Mouse (Mus musculus) heart, embryonic 11.5 days (tissue): ENCODE measurements around the gene Pla2g3. TPM values are rescaled to one million over a fixed set of nuclear protein-coding genes. Genes with fewer than 3 reads are reported as not detected.

Experiments used
- ATAC-seq: fragments of 200-750 bp; cut with Nextera tagmentation; replicated peaks from 2 replicates; pipeline ENCODE4 v1.8.0; 2017; ENCODE audit warnings: moderate library complexity; ENCODE audit not compliant: insufficient number of reproducible peaks, low FRiP score, low TSS enrichment
- H3K27ac ChIP-seq: fragments of 300-500 bp; sonication (generic); 2 replicates; pipeline ENCODE4 v1.5.1; 2014; ENCODE audit warnings: mild to moderate bottlenecking, low read depth, low read length
- H3K27me3 ChIP-seq: fragments of 300-500 bp; sonication (generic); 2 replicates; pipeline ENCODE4 v1.6.1; 2014; ENCODE audit warnings: mild to moderate bottlenecking, low read length, mixed read lengths; ENCODE audit not compliant: control insufficient read depth, insufficient read depth
- H3K36me3 ChIP-seq: fragments of 300-500 bp; sonication (generic); 2 replicates; pipeline ENCODE4 v1.6.1; 2014; ENCODE audit warnings: mild to moderate bottlenecking, low read length, moderate library complexity, mixed read lengths; ENCODE audit not compliant: control insufficient read depth, insufficient read depth
- H3K4me1 ChIP-seq: fragments of 300-500 bp; sonication (generic); 2 replicates; pipeline ENCODE4 v1.6.1; 2014; ENCODE audit warnings: low read length; ENCODE audit not compliant: control insufficient read depth, insufficient read depth
- H3K4me2 ChIP-seq: fragments of 300-500 bp; sonication (generic); 2 replicates; pipeline ENCODE4 v1.6.1; 2014; ENCODE audit warnings: mild to moderate bottlenecking, moderate library complexity
- H3K4me3 ChIP-seq: fragments of 300-500 bp; sonication (generic); 2 replicates; pipeline ENCODE4 v1.5.1; 2014; ENCODE audit warnings: low read depth, low read length
- H3K9ac ChIP-seq: fragments of 300-500 bp; sonication (generic); 2 replicates; pipeline ENCODE4 v1.6.1; 2014; ENCODE audit warnings: mild to moderate bottlenecking, low read depth, low read length, moderate library complexity
- H3K9me3 ChIP-seq: fragments of 300-500 bp; sonication (generic); replicated peaks from 2 replicates; pipeline ENCODE4 v1.6.1; 2016; ENCODE audit warnings: low read length; ENCODE audit not compliant: control insufficient read depth
- WGBS: fragments of 180-500 bp; shearing (Covaris S2); extraction: QIAGEN DNeasy Blood & Tissue Kit; methylation state at CpG from one replicate; pipeline ENCODE4 v1.1.7; 2014; ENCODE audit not compliant: insufficient replicate concordance; 5-methylcytosine and 5-hydroxymethylcytosine counted together
- polyA plus RNA-seq: library from polyadenylated mRNA; unstranded; fragments of >200 nt; fragmentation: Nextera tagmentation; extraction: Ambion mirVana; gene quantifications from 2 replicates; pipeline ENCODE4 v1.2.1, GENCODE M21; 2014

Pla2g3 gene
- polyA plus RNA-seq, 1 experiment from 2014 or later: 0.26 TPM

- Histone ChIP-seq H3K4me2 (no peak overlapping the region), H3K9ac (no peak overlapping the region), H3K36me3 (no peaks in the 10 kb centered on the region), H3K27me3 (0 out of 2 replicates have a peak, but pooled peaks cover 3% of the 10 kb centered on the region), H3K27ac (no peak overlapping the region), H3K4me1 (no peaks in the 10 kb centered on the region; the same call in 1 of the 2 replicates), H3K4me3 (no peak overlapping the region), H3K9me3 (no peaks in the 10 kb centered on the region)
- WGBS: 86% methylated on average over 7 of the region's 7 CpGs
- ATAC-seq: no peak
These were observed 13.5 kb upstream of the Pla2g3 start for GRCm38 (mm10) chr11:3474480-3475115.

GRCm38 (mm10) chr11:3475489-3475888 lies 12.6 kb upstream of the Pla2g3 start:
- H3K9ac ChIP-seq: no peak overlapping the region
- H3K4me2 ChIP-seq: no peak overlapping the region
- ATAC-seq: no peak
- H3K27me3 ChIP-seq: 0 out of 2 replicates have a peak, but pooled peaks cover 3% of the 10 kb centered on the region
- no peaks in the 10 kb centered on the region; the same call in 1 of the 2 replicates for H3K4me1 ChIP-seq
- H3K4me3 ChIP-seq: no peak overlapping the region
- no peaks in the 10 kb centered on the region for H3K36me3 ChIP-seq
- no peaks in the 10 kb centered on the region for H3K9me3 ChIP-seq
- no peak overlapping the region for H3K27ac ChIP-seq

GRCm38 (mm10) chr11:3483980-3484642 lies 4.0 kb upstream of the Pla2g3 start:
- no peaks in the 10 kb centered on the region for H3K9me3 ChIP-seq
- ATAC-seq: no peak
- H3K4me3 ChIP-seq: no peak overlapping the region
- 57% methylated on average over 11 of the region's 11 CpGs for WGBS
- H3K4me2 ChIP-seq: no peak overlapping the region
- H3K27ac ChIP-seq: no peak overlapping the region
- no peaks in the 10 kb centered on the region for H3K36me3 ChIP-seq
- no peaks in the 10 kb centered on the region for H3K27me3 ChIP-seq
- no peaks in the 10 kb centered on the region for H3K4me1 ChIP-seq
- no peak overlapping the region for H3K9ac ChIP-seq

- Histone ChIP-seq H3K27ac (no peak overlapping the region), H3K36me3 (no peaks in the 10 kb centered on the region), H3K27me3 (no peaks in the 10 kb centered on the region), H3K4me2 (no peak overlapping the region), H3K9me3 (no peaks in the 10 kb centered on the region), H3K4me1 (no peaks in the 10 kb centered on the region), H3K9ac (no peak overlapping the region), H3K4me3 (no peak overlapping the region)
- 63% methylated on average over 7 of the region's 7 CpGs for WGBS
- ATAC-seq: no peak
These were observed 1.7 kb upstream of the Pla2g3 start for GRCm38 (mm10) chr11:3486349-3486748.

GRCm38 (mm10) chr11:3489036-3489435 lies 952 bp downstream of the Pla2g3 start:
- no peak overlapping the region for H3K27ac ChIP-seq
- no peak overlapping the region for H3K4me3 ChIP-seq
- ATAC-seq: no peak
- H3K27me3 ChIP-seq: no peaks in the 10 kb centered on the region
- no peak overlapping the region for H3K9ac ChIP-seq
- no peaks in the 10 kb centered on the region for H3K4me1 ChIP-seq
- WGBS: 43% methylated on average over 5 of the region's 5 CpGs
- H3K36me3 ChIP-seq: no peaks in the 10 kb centered on the region
- no peaks in the 10 kb centered on the region for H3K9me3 ChIP-seq
- H3K4me2 ChIP-seq: no peak overlapping the region

GRCm38 (mm10) chr11:3492748-3493147 lies 4.7 kb downstream of the Pla2g3 start:
- Histone ChIP-seq H3K9ac (no peak overlapping the region), H3K4me3 (no peak overlapping the region), H3K9me3 (no peaks in the 10 kb centered on the region), H3K4me1 (peaks cover 3% of the 10 kb centered on the region; the same call in 1 of the 2 replicates), H3K27me3 (no peaks in the 10 kb centered on the region), H3K27ac (no peak overlapping the region), H3K36me3 (no peaks in the 10 kb centered on the region), H3K4me2 (no peak overlapping the region)
- ATAC-seq: no peak
- 70% methylated on average over 4 of the region's 4 CpGs for WGBS

GRCm38 (mm10) chr11:3494857-3495256 lies 6.8 kb downstream of the Pla2g3 start:
- no peak for ATAC-seq
- Histone ChIP-seq H3K36me3 (no peaks in the 10 kb centered on the region), H3K27me3 (no peaks in the 10 kb centered on the region), H3K27ac (no peak overlapping the region), H3K4me1 (peaks cover 3% of the 10 kb centered on the region; the same call in 1 of the 2 replicates), H3K9me3 (no peaks in the 10 kb centered on the region), H3K9ac (no peak overlapping the region), H3K4me2 (no peak overlapping the region), H3K4me3 (no peak overlapping the region)
- 77% methylated on average over 17 of the region's 17 CpGs for WGBS

- Histone ChIP-seq H3K4me1 (peaks cover 3% of the 10 kb centered on the region; the same call in 1 of the 2 replicates), H3K9ac (no peak overlapping the region), H3K9me3 (no peaks in the 10 kb centered on the region), H3K4me3 (no peak overlapping the region), H3K27ac (no peak overlapping the region), H3K27me3 (no peaks in the 10 kb centered on the region), H3K36me3 (no peaks in the 10 kb centered on the region), H3K4me2 (no peak overlapping the region)
- no peak for ATAC-seq
- WGBS: 78% methylated on average over 14 of the region's 14 CpGs
These were observed 7.4 kb downstream of the Pla2g3 start for GRCm38 (mm10) chr11:3495496-3495895.

GRCm38 (mm10) chr11:3496756-3497155 lies 8.7 kb downstream of the Pla2g3 start:
- Histone ChIP-seq H3K4me1 (peaks cover 3% of the 10 kb centered on the region; the same call in 1 of the 2 replicates), H3K9me3 (no peaks in the 10 kb centered on the region), H3K27me3 (no peaks in the 10 kb centered on the region; the same call in none of the 2 replicates), H3K9ac (no peak overlapping the region), H3K4me3 (no peak overlapping the region), H3K36me3 (no peaks in the 10 kb centered on the region), H3K27ac (no peak overlapping the region), H3K4me2 (no peak overlapping the region)
- WGBS: 60% methylated on average over 5 of the region's 5 CpGs
- no peak for ATAC-seq
